Mouse (Mus musculus) right cerebral cortex, postnatal 14 days (tissue): ENCODE results near the gene Fut2.

Source experiments
- DNase-seq: peaks from one replicate; pipeline ENCODE4 v3.0.0; 2022

Fut2 gene

GRCm38 (mm10) chr7:45635711-45636688 is 30.2 kb downstream of the Fut2 start:
- no peak for DNase-seq

- DNase-seq: no peak
These were observed 31.1 kb downstream of the Fut2 start for GRCm38 (mm10) chr7:45634946-45635681.

GRCm38 (mm10) chr7:45632499-45632898 is 33.7 kb downstream of the Fut2 start:
- peak; percentile 41 for DNase-seq

- DNase-seq: no peak
These were observed 35.9 kb downstream of the Fut2 start for GRCm38 (mm10) chr7:45630064-45630907.

- peak; percentile 93 for DNase-seq
These were observed 37.6 kb downstream of the Fut2 start for GRCm38 (mm10) chr7:45628364-45629294.

GRCm38 (mm10) chr7:45627261-45627660 is 38.9 kb downstream of the Fut2 start, which contains the start of gene Rasip1:
Gene Rasip1, plus strand, starts transcription at chr7:45627488.
- DNase-seq: no peak

GRCm38 (mm10) chr7:45626571-45627076 is 39.6 kb downstream of the Fut2 start:
- no peak for DNase-seq

- DNase-seq: no peak
These were observed 40.7 kb downstream of the Fut2 start for GRCm38 (mm10) chr7:45625481-45625880.

GRCm38 (mm10) chr7:45624718-45625117 is 41.5 kb downstream of the Fut2 start:
- no peak for DNase-seq

GRCm38 (mm10) chr7:45623507-45623906 is 42.7 kb downstream of the Fut2 start:
- DNase-seq: no peak

- no peak for DNase-seq
These were observed 44.8 kb downstream of the Fut2 start, which contains the start of gene Izumo1 for GRCm38 (mm10) chr7:45621443-45621842. Gene Izumo1, plus strand, starts transcription at chr7:45621811.

- DNase-seq: no peak
These were observed 46.6 kb downstream of the Fut2 start for GRCm38 (mm10) chr7:45619592-45619991.

- DNase-seq: no peak
These were observed 47.9 kb downstream of the Fut2 start for GRCm38 (mm10) chr7:45618316-45618715.

- peak; percentile 27 for DNase-seq
These were observed 49.0 kb downstream of the Fut2 start, which contains the start of gene Fut1 for GRCm38 (mm10) chr7:45617042-45617695. Gene Fut1, plus strand, starts transcription at chr7:45617289.

GRCm38 (mm10) chr7:45616277-45616676 is 49.9 kb downstream of the Fut2 start:
- DNase-seq: no peak

GRCm38 (mm10) chr7:45609511-45609910 is 56.7 kb downstream of the Fut2 start:
- no peak for DNase-seq

GRCm38 (mm10) chr7:45605704-45606289 is 60.4 kb downstream of the Fut2 start:
- DNase-seq: no peak

GRCm38 (mm10) chr7:45598960-45599879 is 67.0 kb downstream of the Fut2 start:
- DNase-seq: no peak
